Mouse (Mus musculus) lung, adult 18-20 months (tissue): Measurements from ENCODE around the gene Traip.

Experiments used
- DNase-seq, 2 experiments: peaks; one replicate each; pipeline ENCODE4 v3.0.0; 2022; ENCODE audit warnings: mixed read lengths in 2 of 2

The Traip gene

DNA sequence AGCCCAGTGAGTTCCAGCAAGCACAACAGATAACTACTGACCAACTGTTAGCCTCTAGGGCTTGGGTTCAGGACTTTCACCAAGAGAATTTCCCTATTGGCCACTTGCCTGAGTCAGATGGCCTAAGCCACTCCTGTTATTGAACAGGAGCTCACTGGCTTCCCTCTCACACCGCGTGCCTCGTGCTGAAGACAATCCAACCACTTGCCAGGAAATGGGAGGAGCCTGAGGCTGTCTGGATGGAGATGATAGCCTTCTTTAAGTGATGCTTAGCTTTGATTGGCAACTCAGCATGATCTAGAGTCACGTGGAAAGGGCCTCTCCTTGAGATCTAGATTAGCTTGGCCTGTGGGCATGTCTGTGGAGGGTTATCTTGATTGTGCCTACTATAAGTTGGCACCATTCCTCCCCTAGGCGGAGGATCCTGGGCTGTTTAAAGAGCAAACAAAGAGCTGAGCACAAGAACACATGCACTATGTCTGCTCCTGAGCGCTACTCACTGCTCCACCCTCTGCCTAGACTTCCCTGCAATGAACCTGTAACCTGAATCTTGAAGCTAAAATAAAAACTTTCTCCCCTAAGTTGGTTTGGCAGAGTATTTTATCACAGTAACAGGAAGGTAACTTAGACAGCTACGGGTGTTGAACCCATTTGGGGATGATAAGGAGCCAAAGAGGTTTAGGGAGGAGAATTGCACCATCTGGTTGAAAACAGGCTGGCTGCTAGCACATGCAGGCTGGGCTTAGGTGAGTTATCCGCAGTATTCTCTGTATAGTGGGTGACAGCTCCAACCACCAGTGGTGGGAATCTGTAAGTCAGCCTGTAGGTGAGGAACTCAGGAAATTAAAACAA, 22.0 kb downstream of the Traip start:
- DNase-seq, result no peak

DNA sequence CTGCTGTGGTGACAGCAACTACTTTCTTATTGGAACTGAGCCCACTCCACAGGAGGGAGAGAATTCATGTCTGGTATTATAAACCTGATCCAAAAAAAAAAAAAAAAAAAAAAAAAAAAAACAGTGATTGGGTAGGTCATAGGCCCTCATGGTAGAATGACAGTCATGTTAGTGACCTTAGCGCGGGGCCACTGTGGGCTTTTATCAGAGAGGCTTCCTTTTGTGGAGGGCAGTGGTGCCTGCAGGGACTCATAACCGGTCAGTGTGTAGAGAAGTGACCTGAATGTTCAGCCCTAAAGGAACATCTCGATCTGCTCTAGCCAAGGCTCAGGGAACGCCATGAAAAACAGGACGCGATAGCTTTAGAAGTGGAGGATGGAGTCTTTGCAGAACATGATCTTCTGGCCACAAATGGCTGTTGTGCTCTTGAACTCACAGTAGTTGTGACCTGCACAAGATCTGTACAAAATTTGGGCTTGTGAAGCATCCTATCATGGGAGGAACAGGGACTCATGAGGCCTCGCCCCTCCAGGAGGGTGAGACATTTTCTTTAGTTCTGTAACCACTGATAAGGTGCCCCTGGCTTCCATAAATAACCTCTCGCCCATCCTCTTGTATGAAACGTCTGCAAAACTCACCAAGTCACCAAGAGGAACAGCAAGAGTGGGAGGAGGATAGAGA, 24.7 kb downstream of the Traip start:
- DNase-seq, result no peak

DNA sequence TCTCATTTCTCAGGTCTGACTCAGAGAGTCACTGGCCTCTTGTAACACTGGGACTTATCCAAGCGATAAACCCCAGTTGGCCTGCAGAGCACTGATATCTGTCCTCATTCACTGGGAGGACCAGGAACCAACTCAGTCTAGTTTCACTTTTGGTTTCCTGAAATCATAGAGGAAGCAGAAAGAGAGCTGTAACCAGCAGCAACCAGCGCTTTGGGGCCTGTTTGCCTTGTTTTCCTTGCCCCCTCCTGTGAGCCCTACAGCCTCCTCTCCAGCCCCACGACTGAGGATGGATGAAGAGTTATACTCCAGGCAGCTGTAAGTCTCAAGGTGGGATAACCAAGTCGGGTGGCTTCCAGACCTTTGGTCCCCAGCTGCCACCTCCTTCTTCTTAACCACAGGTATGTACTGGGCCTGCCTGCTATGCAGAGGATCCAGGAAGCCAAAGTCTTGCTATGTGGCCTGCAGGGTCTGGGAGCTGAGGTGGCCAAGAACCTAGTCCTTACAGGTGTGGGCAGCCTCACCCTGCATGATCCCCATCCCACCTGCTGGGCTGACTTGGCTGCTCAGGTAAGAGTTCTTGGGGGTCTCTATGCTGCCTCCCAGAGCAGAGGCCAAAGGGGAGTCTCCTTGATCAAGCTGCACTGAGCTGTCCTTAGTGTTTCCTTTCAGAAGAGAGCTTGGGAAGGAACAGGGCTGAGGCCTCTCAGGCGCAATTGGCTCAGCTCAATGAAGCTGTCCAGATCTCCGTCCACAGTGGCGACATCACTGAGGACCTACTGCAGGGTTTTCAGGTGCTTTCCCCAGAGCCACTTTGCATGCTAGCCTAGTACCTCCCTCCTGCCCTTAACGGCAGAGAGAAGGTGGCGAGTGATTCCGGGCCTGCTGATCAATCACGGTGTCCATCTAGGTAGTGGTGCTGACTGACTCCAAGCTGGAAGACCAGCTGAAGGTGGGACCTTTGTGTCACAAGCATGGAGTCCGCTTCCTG, 25.8 kb downstream of the Traip start, which contains the start of gene Uba7:
Gene Uba7 (plus strand): TSS at position 107 of the 988 bp plus-strand sequence.
- DNase-seq, result peak; percentile 36 to 48

DNA sequence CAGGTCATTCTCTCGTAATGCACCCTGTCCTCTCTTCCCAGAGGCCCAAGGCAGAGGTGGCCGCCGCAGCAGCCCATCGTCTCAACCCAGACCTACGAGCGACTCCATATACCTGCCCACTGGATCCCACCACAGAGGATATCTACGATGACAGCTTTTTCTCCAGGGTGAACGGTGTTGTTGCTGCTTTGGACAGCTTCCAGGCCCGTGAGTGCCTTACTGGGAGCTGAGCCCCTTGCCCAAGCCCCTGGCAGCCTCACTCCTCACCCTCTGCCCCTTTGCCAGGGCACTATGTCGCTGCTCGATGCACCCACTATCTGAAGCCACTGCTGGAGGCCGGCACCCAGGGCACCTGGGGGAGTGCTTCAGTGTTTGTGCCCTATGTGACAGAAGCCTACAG, 28.9 kb downstream of the Traip start:
- no peak for DNase-seq

DNA sequence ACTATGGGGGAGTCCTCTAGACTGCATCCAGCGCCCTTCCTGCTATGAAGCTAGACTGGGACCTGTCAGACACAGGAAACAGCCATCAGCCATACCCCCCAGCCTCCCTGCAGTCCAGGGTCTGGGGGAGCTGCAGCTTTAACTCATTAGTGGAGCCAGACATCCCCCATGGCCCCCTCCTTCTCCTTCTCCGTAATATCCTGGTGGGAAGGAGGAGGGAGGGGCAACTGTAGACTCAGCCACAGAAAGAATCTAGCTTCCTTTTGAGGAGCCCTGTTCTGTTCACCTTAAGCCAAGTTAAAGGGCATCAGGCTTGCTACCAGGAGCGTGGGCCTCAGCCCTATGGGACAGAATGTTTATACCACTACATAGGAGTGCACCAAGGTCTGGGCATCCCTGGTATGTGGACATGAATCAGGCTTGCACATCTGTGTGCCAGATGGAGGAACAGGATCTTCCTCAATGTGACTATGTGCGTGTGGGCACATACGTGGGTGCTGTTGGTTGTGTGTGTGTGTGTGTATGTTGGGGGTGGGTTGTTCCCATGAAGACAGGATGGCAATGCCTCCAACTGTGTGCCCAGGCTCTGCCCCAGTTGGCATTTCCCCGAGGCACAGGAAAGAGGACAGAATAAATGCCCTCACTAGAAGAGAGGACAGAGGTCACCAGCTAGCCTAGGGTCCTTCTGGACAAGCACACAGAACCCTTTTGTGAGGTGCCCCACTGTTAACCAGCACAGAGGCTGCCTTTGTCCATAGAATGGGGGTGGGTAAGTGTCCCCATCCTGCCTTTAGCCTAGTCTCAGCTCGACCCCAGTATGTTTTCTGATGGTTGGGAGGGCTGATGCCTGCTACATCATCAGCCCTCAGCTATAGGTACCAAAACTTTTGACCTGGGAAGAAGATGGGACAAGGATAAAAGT, 32.0 kb downstream of the Traip start:
- DNase-seq, result no peak

DNA sequence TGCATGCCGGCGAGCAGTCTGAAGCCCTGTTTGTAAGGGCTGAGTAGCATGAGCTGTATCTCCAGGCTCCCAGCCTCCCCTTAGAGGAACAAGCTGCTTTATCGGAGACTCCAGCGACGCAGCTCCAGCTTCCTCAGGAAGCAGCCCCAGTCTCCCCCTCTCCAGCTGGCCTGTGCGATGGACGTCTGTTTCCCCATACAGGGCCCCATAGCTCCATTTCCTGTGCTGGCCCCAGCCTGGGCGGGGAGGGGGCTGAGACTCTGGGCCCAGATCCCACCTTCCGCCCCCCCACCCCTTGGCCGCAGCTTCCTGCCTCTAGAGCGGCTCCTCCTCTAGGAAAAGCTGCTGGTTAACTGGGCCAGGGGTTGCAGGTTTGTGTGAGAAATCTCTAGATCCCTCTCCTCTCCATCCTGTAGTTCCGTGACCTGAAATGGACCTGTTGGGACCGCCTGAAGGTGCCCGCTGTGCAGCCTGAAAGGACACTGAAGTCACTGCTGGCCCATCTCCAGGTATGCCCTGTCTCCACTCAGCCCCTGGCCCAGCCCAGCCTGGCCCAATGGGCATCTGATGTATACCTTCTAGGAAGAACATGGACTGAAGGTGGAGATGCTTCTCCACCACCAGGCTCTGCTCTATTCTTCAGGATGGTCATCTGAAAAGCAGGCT, 32.9 kb downstream of the Traip start, which contains the start of gene Gm20661:
Gene Gm20661 (plus strand): TSS at position 378 of the 666 bp plus-strand sequence.
- peak; percentile 76 to 80 for DNase-seq

DNA sequence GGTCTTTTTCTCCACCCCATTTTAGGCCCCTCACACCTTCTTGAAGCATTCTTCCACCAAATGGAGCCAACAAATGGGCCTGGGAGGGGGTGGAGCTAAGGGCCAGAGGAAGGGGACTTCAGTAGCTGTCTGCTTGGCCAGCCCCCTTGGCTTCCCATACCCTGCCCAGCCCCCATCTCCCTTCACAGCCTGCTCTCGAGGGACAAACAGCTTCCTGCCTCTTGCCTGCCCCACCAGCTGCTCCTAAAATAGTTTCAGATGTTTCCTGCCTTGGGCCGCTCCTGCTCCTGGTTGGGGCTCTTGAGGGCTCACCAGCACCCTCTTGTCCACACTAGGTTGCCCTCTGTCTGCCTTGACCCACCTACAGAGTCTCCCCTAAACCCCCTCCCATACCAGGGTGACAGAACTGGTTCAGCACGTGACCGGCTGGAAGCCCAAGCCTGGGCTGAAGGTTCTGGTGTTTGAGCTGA, 33.5 kb downstream of the Traip start:
- DNase-seq, result peak; percentile 79 to 81

DNA sequence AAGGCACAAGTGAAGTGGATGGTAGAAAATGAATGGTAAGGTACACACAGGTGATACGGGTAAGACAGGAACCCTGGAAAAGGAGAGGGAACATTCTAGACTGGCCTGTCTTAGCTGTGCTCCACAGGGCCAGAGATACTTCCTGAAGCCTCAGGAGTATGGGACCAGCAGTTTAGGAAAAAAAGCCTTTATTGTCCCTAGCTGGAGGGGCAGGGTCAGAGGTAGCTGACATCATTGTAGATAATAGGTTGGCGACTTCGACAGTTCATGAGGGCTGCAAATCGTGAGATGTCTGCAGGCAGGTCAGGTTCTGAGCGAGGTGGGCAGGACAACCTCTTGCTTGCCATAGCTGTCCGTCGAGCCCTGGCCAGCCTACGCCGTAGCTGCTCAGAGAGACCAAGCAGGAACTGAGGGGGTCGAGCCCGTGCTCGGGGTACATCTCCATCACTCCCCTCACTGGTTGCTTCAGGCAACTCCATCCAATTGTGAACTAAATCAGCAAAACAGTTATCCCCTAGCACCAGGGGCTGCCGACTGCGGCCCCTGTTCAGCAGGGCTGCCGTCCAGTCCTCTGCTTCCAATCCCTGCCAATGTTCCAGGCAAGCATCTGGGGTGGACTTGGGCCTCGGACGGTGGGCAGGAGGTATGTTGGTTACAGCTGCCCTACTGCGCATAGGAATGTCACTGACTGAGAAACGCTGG, 34.3 kb downstream of the Traip start:
- DNase-seq, result no peak

DNA sequence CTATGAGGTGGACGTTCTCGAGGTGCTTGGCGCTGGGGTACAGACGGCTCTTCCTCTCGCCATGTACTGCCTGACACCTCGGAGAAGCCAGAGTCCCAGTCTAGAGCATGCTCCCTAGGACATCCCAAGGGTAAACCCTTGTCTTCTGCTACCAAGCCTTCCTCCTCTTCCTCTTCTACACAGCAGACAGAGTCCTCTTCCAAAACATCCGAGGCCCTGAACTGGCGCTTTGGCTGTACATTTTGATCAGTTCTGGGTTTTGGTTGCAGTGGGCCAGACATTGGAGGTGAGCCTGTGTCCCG, 34.8 kb downstream of the Traip start:
- no peak for DNase-seq

DNA sequence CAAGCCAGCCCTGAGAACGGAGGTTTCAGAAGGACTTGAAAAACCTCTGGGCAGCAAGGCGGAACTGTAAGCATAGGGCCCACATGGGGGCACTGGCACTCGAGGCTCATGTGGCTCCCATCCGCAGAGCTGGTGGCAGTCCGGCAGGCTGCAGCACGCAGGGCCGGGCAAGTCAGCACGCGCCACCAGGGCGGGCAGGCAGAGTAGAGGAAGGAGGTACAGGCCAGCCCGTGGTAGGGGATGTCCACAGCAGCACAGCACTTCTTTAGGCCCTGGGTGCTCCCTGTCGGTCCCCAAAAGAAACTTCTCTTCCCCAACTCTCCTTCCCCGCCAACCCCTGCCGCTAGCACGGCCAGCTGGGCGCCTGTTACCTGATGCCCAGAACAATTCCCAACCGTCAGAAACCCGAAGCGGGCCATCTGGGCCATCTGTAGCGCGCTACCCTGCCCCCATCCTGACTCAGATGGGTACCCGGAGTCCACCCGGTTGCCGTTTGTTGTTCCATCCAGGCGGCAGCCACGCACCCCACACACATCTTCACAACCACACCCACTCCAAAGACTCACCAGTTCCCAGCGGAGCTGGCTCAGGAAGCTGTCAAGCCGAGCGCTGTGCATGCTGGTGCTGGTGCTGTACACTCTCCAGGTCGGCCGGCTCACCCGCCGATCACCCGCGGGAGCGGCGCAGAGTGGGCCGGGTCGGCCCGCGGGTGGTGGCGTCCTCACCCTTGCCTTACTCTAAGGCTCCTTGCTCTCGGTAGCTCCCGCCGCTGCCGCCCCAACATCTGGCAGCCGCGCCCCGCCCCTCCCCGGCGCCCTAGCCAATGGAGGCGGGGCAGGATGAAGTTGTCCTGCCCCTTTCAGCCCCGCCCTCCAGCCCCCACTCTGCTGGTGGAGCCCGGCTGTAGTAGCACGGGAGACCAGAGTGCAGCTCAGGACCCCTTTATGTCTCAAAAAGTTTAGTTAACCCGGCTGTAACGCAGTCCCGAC, 35.5 kb downstream of the Traip start, which contains the start of gene Inka1:
Gene Inka1 (minus strand): TSS at position 749 of the 989 bp plus-strand sequence.
- DNase-seq, result peak; percentile 86 to 90

DNA sequence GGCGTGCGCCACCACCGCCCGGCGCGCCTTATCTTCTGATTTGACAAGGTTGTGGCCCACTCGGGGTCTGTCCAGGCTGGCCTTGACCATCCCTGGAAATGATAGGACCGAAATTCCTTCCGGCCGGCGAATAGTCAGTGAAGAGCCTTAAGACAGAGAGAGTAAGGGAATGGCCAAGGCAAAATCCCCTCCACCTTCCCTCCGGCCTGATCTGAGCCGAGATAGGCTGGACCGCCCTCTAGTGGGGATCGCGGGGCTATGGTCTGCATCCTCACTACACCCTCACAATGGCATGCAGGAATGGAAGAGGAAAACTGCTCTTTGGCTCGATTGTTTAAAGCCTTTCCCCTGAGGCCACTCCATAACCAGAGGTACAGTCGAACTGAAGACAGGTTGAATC, 36.4 kb downstream of the Traip start:
- peak; percentile 84 to 86 for DNase-seq

DNA sequence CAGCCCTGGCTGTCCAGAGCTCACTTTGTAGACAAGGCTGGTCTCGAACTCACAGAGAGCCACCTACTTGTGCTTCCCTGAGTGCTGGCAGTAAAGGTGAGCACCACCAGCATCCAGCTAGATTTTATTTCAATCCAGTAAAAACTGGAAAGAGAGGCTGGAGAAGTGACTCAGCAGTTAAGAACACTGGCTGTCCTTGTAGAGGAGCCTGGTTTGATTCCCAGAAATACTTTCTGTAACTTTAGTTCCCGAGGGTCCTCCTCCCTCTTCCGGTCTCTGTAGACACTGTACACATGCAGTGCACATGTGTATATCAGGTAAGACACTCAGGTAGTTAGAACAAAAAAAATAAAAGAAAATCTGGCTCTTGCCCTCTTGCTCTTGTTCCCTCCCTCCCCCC, 38.0 kb downstream of the Traip start:
- no peak for DNase-seq

DNA sequence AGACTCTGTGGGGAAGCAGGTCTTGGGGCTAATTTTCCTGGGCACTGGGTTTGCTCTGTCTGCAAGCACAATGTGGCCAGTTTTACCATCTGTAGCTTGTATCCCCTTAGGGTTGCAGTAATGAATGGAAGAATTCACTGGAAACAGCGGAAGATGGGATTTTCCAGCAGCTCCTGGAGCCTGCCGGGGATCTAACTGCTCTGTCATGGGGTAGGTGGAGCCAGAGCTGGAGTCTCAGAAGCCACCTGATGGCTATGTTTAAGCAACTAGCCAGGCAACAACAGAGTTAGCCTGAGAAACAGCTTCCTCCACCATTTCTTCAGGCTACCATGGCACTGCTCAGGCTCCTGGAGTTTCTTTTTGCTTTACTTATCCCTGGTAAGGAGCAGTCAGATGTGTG, 42.3 kb downstream of the Traip start, which contains the start of gene Cdhr4:
Gene Cdhr4 (plus strand): TSS at position 301 of the 400 bp plus-strand sequence.
- DNase-seq, result no peak

DNA sequence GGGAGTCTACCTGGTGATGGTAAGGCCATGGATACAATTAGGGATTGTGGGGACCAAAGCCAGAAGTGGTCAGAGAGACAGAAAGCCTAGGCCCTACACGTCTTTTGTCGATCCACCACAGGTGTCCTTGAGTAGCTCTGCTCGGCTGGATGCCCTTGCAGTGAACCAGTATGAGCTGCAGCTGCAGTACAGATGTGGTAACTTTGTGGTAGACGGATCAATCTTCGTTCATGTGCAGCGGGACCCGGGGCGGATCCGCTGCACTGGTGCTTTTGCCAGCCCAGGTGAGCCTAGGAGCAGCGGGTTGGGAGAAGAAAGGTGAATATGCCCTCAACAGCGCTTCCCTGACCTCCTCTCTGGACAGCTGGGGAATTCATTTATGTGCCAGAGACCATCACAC, 43.1 kb downstream of the Traip start:
- DNase-seq, result no peak

DNA sequence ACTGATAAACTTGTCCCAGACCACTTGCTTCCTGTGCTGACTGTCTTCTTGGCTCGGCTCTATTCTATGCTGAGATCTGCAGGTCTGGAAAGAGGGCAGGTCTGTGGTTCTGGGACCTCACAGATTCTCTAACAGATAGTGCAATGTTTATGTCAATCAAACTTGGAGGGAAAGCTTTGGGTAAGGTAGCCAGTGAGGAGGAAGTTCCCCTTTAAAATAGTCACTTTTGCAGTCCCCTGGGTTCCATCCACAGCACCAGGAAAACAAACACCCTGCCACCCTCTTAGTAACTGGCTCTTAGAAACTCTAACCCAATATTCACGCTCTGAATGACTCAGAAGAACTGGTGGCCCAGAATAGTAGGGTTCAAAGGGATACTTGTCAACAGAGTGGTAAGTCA, 44.5 kb downstream of the Traip start:
- DNase-seq, result no peak

DNA sequence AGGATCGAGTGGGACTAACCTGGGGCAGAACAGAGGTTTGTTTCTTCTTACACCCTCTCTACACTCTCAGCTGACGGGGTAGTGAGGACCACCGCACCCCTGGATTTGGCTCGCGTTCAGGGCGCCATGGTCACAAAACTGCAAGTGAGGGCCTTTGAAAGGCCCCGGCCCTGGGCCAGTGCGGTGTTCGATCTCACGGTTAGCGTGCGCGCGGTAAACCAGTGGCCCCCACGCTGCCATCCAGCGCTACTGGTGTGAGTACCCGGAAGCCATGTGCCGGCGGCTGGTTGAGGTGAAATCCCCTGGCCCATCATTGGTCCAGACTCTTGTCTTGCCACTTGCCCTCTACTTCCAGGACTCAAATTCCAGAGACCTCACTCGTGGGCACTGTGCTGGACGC, 45.6 kb downstream of the Traip start:
- no peak for DNase-seq

DNA sequence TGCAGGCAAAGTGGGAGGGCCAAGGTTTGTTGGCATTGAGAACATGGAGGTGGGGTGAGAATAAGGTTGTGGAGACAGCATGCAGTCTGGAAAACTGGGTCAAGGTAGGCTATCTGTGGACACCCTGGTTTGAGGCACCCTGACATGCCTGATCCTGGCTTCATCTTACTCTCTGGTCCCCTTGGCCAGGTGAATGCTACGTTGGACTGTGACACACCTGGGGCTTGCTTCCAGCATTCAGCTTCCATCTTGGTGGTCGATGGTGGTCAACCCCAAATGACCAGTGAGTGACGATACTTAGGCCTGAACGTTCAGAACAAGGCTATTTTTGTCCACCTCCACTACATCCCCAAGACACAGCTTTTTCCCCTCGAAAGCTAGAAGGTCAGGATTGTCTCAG, 46.1 kb downstream of the Traip start, which contains the start of gene Gm20662:
Gene Gm20662 (plus strand): TSS at position 301 of the 400 bp plus-strand sequence.
- DNase-seq, result no peak

DNA sequence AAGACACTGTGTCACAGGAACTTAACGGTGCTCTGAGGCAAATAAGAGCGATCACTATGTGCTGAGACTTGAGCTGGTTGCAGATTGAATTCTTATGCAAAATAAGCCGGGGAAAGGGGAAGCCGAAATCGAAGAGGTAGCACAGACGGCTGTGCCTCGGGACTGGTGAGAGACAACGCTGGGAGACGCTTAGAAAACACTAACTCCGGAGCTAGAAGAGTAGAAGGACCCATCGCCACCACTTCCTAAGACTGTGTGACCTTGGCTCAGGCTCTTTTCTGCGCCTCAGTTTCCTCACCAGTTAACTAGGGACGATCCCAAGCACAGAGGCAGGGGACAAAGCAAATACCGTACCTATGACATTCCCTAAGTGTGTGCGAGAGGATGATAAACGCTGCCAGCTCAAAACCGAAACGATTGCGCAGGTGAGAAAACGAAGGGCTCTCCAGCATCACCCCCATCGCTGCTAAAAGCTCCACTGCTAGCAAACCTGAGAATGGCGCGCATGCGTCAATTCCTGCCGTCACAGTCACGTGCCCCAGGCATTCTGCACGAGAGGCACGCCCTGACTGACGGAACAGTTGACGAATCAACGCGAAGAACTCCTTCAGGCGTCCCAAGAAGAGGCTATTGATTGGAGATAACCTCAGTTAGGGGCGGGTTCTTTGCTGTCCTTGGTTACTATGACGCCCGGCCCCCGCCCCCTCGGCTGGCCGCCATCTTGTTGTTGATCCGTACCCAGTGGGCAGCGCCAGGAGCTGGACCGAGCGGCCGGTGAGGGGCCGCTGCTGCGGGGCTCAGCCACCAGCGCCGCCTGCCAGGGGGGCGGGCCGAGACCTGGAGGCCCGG, 52.2 kb downstream of the Traip start, which contains the start of gene Ip6k1:
Gene Ip6k1 (plus strand): TSS at position 580 of the 849 bp plus-strand sequence.
- DNase-seq, result peak; percentile 100
